Mouse (Mus musculus) spleen, adult 2 months (tissue): ENCODE results near the gene Bcar3. TPM values are rescaled to one million over a fixed set of nuclear protein-coding genes. Genes with fewer than 3 reads are reported as not detected.

Experiments used
- DNase-seq, 2 experiments: peaks; one replicate each; pipeline versions ENCODE4 v3.0.0 to v3.0.0-alpha.2; 2012 to 2021; ENCODE audit warnings: low spot score in 2 of 2, low read depth in 1 of 2
- H3K27ac ChIP-seq: fragments of 200-500 bp; 2 replicates; pipeline ENCODE4 v1.5.1; 2012; ENCODE audit warnings: low read length, inconsistent platforms; ENCODE audit not compliant: insufficient read depth
- H3K27me3 ChIP-seq: fragments of 200-500 bp; 2 replicates; pipeline ENCODE4 v1.6.1; 2012; ENCODE audit warnings: mild to moderate bottlenecking, moderate library complexity, low read length, inconsistent platforms; ENCODE audit not compliant: control insufficient read depth, insufficient read depth
- H3K36me3 ChIP-seq: fragments of 200-500 bp; 2 replicates; pipeline ENCODE4 v1.6.1; 2012; ENCODE audit warnings: mild to moderate bottlenecking, low read length, inconsistent platforms; ENCODE audit not compliant: control insufficient read depth, insufficient read depth
- H3K4me1 ChIP-seq: fragments of 200-500 bp; 2 replicates; pipeline ENCODE4 v1.6.1; 2011; ENCODE audit warnings: inconsistent platforms; ENCODE audit not compliant: control insufficient read depth, insufficient read depth, insufficient read length
- H3K4me3 ChIP-seq: fragments of 200-500 bp; 2 replicates; pipeline ENCODE4 v1.5.1; 2011; ENCODE audit warnings: mild to moderate bottlenecking, inconsistent platforms; ENCODE audit not compliant: insufficient read depth, insufficient read length; ENCODE audit errors: extremely low read depth
- CTCF ChIP-seq: fragments of 200-500 bp; IDR thresholded peaks from 2 replicates; pipeline ENCODE4 v1.5.1; 2011; ENCODE audit warnings: mild to moderate bottlenecking, inconsistent platforms; ENCODE audit not compliant: insufficient read depth, insufficient read length, insufficient replicate concordance; ENCODE audit errors: extremely low read depth
- POLR2A ChIP-seq: fragments of 200-500 bp; IDR thresholded peaks from 2 replicates; pipeline ENCODE4 v1.6.1; 2011; ENCODE audit warnings: low read depth, low read length, inconsistent platforms
- WGBS: fragments of 180-500 bp; shearing (Covaris S2); methylation state at CpG from one replicate; pipeline ENCODE4 v1.1.7; 2018; 5-methylcytosine and 5-hydroxymethylcytosine counted together
- polyA plus RNA-seq: library from polyadenylated mRNA; depleted of rRNA; stranded (reverse); fragments of >200 nt; gene quantifications from 2 replicates; pipeline ENCODE4 v1.2.3, GENCODE M21; 2012

The Bcar3 gene
- polyA plus RNA-seq, 1 experiment: 54.4 TPM

DNA sequence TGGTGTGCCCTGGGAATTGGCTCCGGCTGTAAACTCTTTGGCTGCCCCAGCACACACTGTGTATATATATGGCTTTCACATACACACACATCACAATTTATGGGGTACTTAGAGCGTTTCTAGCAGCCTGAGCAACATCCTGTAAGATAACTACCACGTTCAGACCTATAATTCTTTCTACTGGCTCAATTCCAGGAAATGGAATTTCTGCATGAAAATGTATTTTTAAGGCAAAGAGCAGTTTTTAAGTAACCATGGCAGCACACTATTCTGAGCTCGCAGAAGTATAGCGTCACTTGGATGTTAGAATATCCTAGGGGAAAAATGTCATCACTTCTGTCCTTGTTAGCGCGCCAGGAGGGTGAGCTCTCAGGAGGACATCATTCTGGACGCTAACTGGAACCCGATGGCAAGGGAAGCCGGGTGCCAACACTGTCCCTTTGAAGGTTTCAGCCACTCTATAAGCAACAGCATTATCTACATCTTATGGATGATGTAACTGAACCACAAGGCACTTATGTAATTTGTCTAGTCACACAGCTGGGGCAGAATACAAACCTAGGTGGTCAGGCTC, 212.5 kb downstream of the Bcar3 start:
- no peak for DNase-seq
- Histone ChIP-seq H3K4me1 (no peaks in the 10 kb centered on the region), H3K27ac (no peak overlapping the region), H3K36me3 (peaks cover 20% of the 10 kb centered on the region), H3K4me3 (no peak overlapping the region), H3K27me3 (no peaks in the 10 kb centered on the region)
- WGBS: 72% methylated on average over 10 of the region's 10 CpGs
- TF ChIP-seq POLR2A (no peak), CTCF (no peak)

GRCm38 (mm10) chr3:122507826-122508225, 213.9 kb downstream of the Bcar3 start:
- WGBS: 94% methylated on average over 14 of the region's 14 CpGs
- no peak for DNase-seq
- H3K4me3 ChIP-seq: no peak overlapping the region
- H3K27ac ChIP-seq: no peak overlapping the region
- H3K36me3 ChIP-seq: peaks cover 31% of the 10 kb centered on the region
- TF ChIP-seq CTCF: no peak
- no peak for TF ChIP-seq POLR2A
- no peaks in the 10 kb centered on the region for H3K27me3 ChIP-seq
- no peaks in the 10 kb centered on the region for H3K4me1 ChIP-seq

GRCm38 (mm10) chr3:122509084-122509483, 215.1 kb downstream of the Bcar3 start:
- peak; percentile 32; the same call in 1 of the 2 replicates for TF ChIP-seq CTCF
- no peak for TF ChIP-seq POLR2A
- H3K36me3 ChIP-seq: peaks cover 32% of the 10 kb centered on the region
- WGBS: 49% methylated on average over 5 of the region's 5 CpGs
- DNase-seq: no peak
- H3K27me3 ChIP-seq: no peaks in the 10 kb centered on the region
- no peak overlapping the region for H3K27ac ChIP-seq
- H3K4me1 ChIP-seq: no peaks in the 10 kb centered on the region
- no peak overlapping the region for H3K4me3 ChIP-seq

- 74% methylated on average over 11 of the region's 11 CpGs for WGBS
- Histone ChIP-seq H3K4me3 (no peak overlapping the region), H3K4me1 (no peaks in the 10 kb centered on the region), H3K36me3 (peaks cover 30% of the 10 kb centered on the region), H3K27me3 (no peaks in the 10 kb centered on the region), H3K27ac (no peak overlapping the region)
- no peak for DNase-seq
- no peak for TF ChIP-seq CTCF
- TF ChIP-seq POLR2A: no peak
Observed at GRCm38 (mm10) chr3:122509534-122510239, 215.8 kb downstream of the Bcar3 start.

GRCm38 (mm10) chr3:122510240-122510750, 216.4 kb downstream of the Bcar3 start:
- Histone ChIP-seq H3K4me3 (no peak overlapping the region), H3K36me3 (peaks cover 28% of the 10 kb centered on the region), H3K27me3 (no peaks in the 10 kb centered on the region), H3K27ac (no peak overlapping the region), H3K4me1 (no peaks in the 10 kb centered on the region)
- TF ChIP-seq CTCF (no peak), POLR2A (no peak)
- DNase-seq: no peak
- WGBS: 85% methylated on average over 14 of the region's 14 CpGs

- no peaks in the 10 kb centered on the region for H3K27me3 ChIP-seq
- no peak overlapping the region for H3K27ac ChIP-seq
- H3K4me1 ChIP-seq: no peaks in the 10 kb centered on the region
- 86% methylated on average over 10 of the region's 10 CpGs for WGBS
- no peak overlapping the region for H3K4me3 ChIP-seq
- no peak for DNase-seq
- TF ChIP-seq POLR2A (no peak), CTCF (no peak)
- peaks cover 33% of the 10 kb centered on the region for H3K36me3 ChIP-seq
Observed at GRCm38 (mm10) chr3:122510932-122511331, 217.0 kb downstream of the Bcar3 start.

DNA sequence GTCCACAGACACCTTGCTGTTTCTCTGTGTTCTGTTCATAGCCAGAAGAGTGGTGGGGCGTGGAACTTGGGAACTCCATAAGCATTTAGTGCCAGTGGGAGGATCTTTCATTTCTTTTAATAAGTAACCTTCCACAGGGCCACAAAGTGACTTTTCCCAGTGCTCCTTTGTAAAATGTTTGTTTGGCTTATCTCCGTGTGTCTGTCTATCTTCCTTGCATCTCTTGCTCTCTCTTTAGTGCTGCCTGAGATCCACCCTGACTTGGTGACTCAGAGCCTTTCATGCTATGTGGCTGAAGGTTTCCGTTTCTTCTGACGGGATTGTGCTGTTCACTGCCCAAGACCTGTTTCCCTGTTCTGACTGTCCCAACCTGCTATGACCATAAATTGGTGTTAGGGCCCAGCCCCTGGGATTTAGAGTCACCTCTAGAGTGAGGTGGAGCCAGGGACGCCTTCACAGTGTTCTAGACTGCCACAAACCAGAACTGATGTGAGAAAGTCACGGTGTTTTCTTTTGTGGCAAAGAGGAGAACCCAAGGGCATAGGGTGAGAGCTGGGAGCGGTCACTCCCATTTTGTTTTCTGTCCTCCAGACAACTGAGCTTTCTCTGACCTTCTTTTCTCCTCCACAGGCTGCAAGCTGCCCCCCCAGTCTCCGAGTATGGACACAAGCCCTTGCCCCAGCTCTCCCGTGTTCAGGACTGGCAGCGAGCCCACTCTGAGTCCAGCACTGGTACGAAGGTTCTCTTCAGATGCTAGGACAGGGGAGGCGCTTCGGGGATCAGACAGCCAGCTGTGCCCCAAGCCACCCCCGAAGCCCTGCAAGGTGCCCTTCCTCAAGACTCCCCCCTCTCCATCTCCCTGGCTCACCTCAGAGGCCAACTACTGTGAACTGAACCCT, 218.0 kb downstream of the Bcar3 start:
- Histone ChIP-seq H3K27ac (no peak overlapping the region), H3K4me1 (no peaks in the 10 kb centered on the region), H3K36me3 (peaks cover 33% of the 10 kb centered on the region), H3K27me3 (no peaks in the 10 kb centered on the region), H3K4me3 (no peak overlapping the region)
- DNase-seq: no peak
- 84% methylated on average over 14 of the region's 14 CpGs for WGBS
- no peak for TF ChIP-seq CTCF
- no peak for TF ChIP-seq POLR2A
